Mouse (Mus musculus): ENCODE measurements around the gene Erp44.

GRCm38 (mm10) chr4:48239046-48239445 is 40.3 kb downstream of the Erp44 start:
- TF ChIP-seq ZNF384 (IDR thresholded peaks at IDR 0.05; ENCODE audit: low read depth, low read length) (no peak), MAFK (IDR thresholded peaks at IDR 0.05; ENCODE audit: insufficient read depth, low read depth, low read length) (no peak), ZC3H11A (IDR thresholded peaks at IDR 0.05; ENCODE audit: borderline replicate concordance, low read depth, low read length) (no peak)

Measured in ES-E14 (cell line).